9 mouse cellular contexts compared by ENCODE assay signal in the genomic region with DNA sequence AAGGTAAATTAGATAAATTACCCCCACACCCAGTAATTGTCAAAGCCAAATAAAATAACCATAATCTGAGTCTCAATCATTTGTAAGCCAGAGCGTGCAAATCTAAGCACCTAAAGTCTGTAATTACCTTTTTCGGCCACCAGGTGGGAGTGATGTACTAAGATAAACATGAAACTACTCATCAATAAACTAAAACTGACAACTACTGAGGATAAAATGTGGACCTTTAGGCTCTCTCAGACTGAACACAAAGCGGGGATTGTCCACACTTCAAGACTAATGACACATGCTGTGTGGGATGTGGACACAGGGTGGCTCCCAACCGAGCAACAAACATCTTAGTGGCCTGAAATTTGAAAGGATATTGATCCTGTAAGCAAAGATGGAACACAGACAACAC. TPM values are rescaled to one million over a fixed set of nuclear protein-coding genes. Genes with fewer than 3 reads are reported as not detected.
A peak's percentile ranks its signal among the peaks of the same experiment; 100 is the strongest.
DNase-seq lines count a peak whose midpoint lies in the region; ATAC-seq lines count a peak whose summit lies in the region.
"Had no signal": no experiment of that assay in that cellular context is flagged by ENCODE, and none has a peak within 500 bp of the region (broad histone marks: within the 10 kb centered on the region; RNA-seq: fewer than 3 reads in every experiment).

No protein-coding gene starts in this region.

- no peak overlapping the region for H3K4me2 ChIP-seq in kidney, embryonic 14.5 days (replicated peaks; ENCODE audit: low read depth, low read length)
- H3K4me2 ChIP-seq: limb, embryonic 15.5 days had no signal

- DNase-seq in adrenal gland, adult 2 months: peak; percentile 37
- no peak for DNase-seq in adrenal gland, postnatal 25 days
- peak; percentile 56 for DNase-seq in left cerebral cortex, adult 11 months (ENCODE audit: low spot score)
- no peak for DNase-seq in left cerebral cortex, adult 8-10 months (ENCODE audit: low spot score in 2 of 2)
- peak; percentile 40 for DNase-seq in c-Kit-positive CD71-positive TER-119-negative erythroid progenitor cells, embryonic 14.5 days (ENCODE audit: low read depth)
- DNase-seq in lung, postnatal 14 days: peak; percentile 57
- DNase-seq in thymus, postnatal 4 days: peak; percentile 52

- 39% methylated on average over 4 of the region's 4 CpGs for WGBS in kidney, embryonic 14.5 days

- no peak overlapping the region for H3K9ac ChIP-seq in kidney, embryonic 14.5 days (ENCODE audit: low read depth, low read length)
- H3K9ac ChIP-seq: limb, embryonic 15.5 days had no signal

- 0 out of 2 replicates have a peak, but pooled peaks have one; percentile 57 for ATAC-seq in kidney, embryonic 14.5 days (ENCODE audit: low FRiP score, low TSS enrichment)

- no peak overlapping the region for H3K27ac ChIP-seq in kidney, embryonic 14.5 days (ENCODE audit: low read depth, low read length)
- H3K27ac ChIP-seq: limb, embryonic 15.5 days had no signal

- H3K27me3 ChIP-seq in kidney, embryonic 14.5 days (ENCODE audit: control insufficient read depth, insufficient read depth, low read length): no peaks in the 10 kb centered on the region
- H3K27me3 ChIP-seq: limb, embryonic 15.5 days had no signal

- no peaks in the 10 kb centered on the region for H3K4me1 ChIP-seq in kidney, embryonic 14.5 days (ENCODE audit: control insufficient read depth, insufficient read depth, low read length)
- H3K4me1 ChIP-seq: limb, embryonic 15.5 days had no signal

- no peak overlapping the region for H3K4me3 ChIP-seq in kidney, embryonic 14.5 days (ENCODE audit: low read length)
- H3K4me3 ChIP-seq: limb, embryonic 15.5 days had no signal

- peaks cover 63% of the 10 kb centered on the region for H3K36me3 ChIP-seq in kidney, embryonic 14.5 days (ENCODE audit: control insufficient read depth, insufficient read depth, low read length)

- H3K9me3 ChIP-seq in kidney, embryonic 14.5 days (ENCODE audit: control insufficient read depth, low read length): no peaks in the 10 kb centered on the region
- H3K9me3 ChIP-seq: limb, embryonic 15.5 days had no signal

RNA-seq across cellular contexts. Expression of a gene that starts 14.4 kb away (rescaled TPM):
- total RNA-seq in adrenal gland, adult 2 months (2021): 10 to 100 TPM; 21.8 to 40.9 TPM
- polyA plus RNA-seq in adrenal gland, adult 2 months (2012; rRNA removed): 41.9 and 45.9 TPM in 2 replicates
- total RNA-seq in adrenal gland, postnatal 25 days (2021): 36.9 and 40.3 TPM in 2 replicates
- total RNA-seq in left cerebral cortex, adult 8-10 months (2022): 10 to 100 TPM; 72.1 to 93.0 (median 81.4) TPM
- polyA plus RNA-seq in kidney, embryonic 14.5 days (2014; fragmentation: Nextera tagmentation; extraction: Ambion mirVana): 20.0 and 35.6 TPM in 2 replicates

Comparison
In these comparisons a context has a peak if more than half of its experiments do, and no peak if none do; other contexts are left out.
1. DNase-seq: peak in adrenal gland, adult 2 months (single experiment), left cerebral cortex, adult 11 months (single experiment), c-Kit-positive CD71-positive TER-119-negative erythroid progenitor cells, embryonic 14.5 days (single experiment), lung, postnatal 14 days (single experiment) and thymus, postnatal 4 days (single experiment); none in adrenal gland, postnatal 25 days (single experiment) and left cerebral cortex, adult 8-10 months (0 of 2).